Mouse (Mus musculus): ENCODE results near the gene Glis2. TPM values are rescaled to one million over a fixed set of nuclear protein-coding genes. Genes with fewer than 3 reads are reported as not detected.

Gene Glis2
- total RNA-seq, 4 experiments from 2014 or later = 1.8 to 4.0 (median 3.5) TPM

- no peak for DNase-seq (ENCODE audit: low spot score in 2 of 2)
Measured at GRCm38 (mm10) chr16:4655764-4656570, 61.5 kb downstream of the Glis2 start.

- no peak for DNase-seq (ENCODE audit: low spot score in 2 of 2)
Measured at GRCm38 (mm10) chr16:4656571-4657081, 62.1 kb downstream of the Glis2 start.

GRCm38 (mm10) chr16:4658781-4659245, 64.3 kb downstream of the Glis2 start:
- peak in 1 of 2 experiments; percentile 35 for DNase-seq (ENCODE audit: low spot score in 2 of 2)

GRCm38 (mm10) chr16:4659326-4659725, 64.8 kb downstream of the Glis2 start:
- DNase-seq (ENCODE audit: low spot score in 2 of 2) = no peak

GRCm38 (mm10) chr16:4661605-4662004, 67.1 kb downstream of the Glis2 start:
- no peak for DNase-seq (ENCODE audit: low spot score in 2 of 2)

- no peak for DNase-seq (ENCODE audit: low spot score in 2 of 2)
Measured at GRCm38 (mm10) chr16:4663806-4664205, 69.3 kb downstream of the Glis2 start.

GRCm38 (mm10) chr16:4665726-4666125, 71.2 kb downstream of the Glis2 start:
- no peak for DNase-seq (ENCODE audit: low spot score in 2 of 2)

- DNase-seq (ENCODE audit: low spot score in 2 of 2) = peak; percentile 68 to 73
Measured at GRCm38 (mm10) chr16:4667190-4667808, 72.8 kb downstream of the Glis2 start.

GRCm38 (mm10) chr16:4670317-4670716, 75.8 kb downstream of the Glis2 start:
- no peak for DNase-seq (ENCODE audit: low spot score in 2 of 2)

- no peak for DNase-seq (ENCODE audit: low spot score in 2 of 2)
Measured at GRCm38 (mm10) chr16:4674091-4674490, 79.6 kb downstream of the Glis2 start.

Other genes with a start within 250 kb of the Glis2 start
- 10 to 100 TPM; 39.3 to 50.8 (median 41.4) TPM for gene Adcy9, start 174.2 kb upstream of the Glis2 start, total RNA-seq (2022)
- gene Srl, start 52.9 kb upstream of the Glis2 start, total RNA-seq (2022) = 1,000 to 10,000 TPM; 1,019 to 1,332 (median 1,204) TPM
- gene Tfap4, start 34.9 kb upstream of the Glis2 start, total RNA-seq (2022) = 1 to 10 TPM; 3.2 to 5.5 (median 3.7) TPM
- 100 to 1,000 TPM in 3 of 4 experiments, 10 to 100 TPM in 1; 93.3 to 129 (median 113) TPM for gene Pam16, start 30.3 kb downstream of the Glis2 start, total RNA-seq (2022)
- 1 to 10 TPM; 2.5 to 4.3 (median 3.9) TPM for gene Vasn, start 45.2 kb downstream of the Glis2 start, total RNA-seq (2022)
- 100 to 1,000 TPM in 1 of 4 experiments, 10 to 100 TPM in 3; 99.4 to 103 (median 99.8) TPM for gene Dnaja3, start 45.3 kb downstream of the Glis2 start, total RNA-seq (2022)
- 10 to 100 TPM; 11.7 to 15.1 (median 14.0) TPM for gene Coro7, start 85.1 kb downstream of the Glis2 start, total RNA-seq (2022)
- gene Nmral1, start 124.6 kb downstream of the Glis2 start, total RNA-seq (2022) = 1 to 10 TPM; 1.9 to 3.3 (median 2.8) TPM
- gene Hmox2, start 131.6 kb downstream of the Glis2 start, total RNA-seq (2022) = 10 to 100 TPM; 38.6 to 42.3 (median 41.9) TPM
- gene Cdip1, start 195.6 kb downstream of the Glis2 start, total RNA-seq (2022) = 10 to 100 TPM; 68.2 to 77.8 (median 71.6) TPM
- not detected for gene 4930562C15Rik, start 240.7 kb downstream of the Glis2 start, total RNA-seq (2022)

All from gastrocnemius, adult 8-10 months (tissue).